13 mouse cellular contexts compared by ENCODE assay signal in the genomic region with DNA sequence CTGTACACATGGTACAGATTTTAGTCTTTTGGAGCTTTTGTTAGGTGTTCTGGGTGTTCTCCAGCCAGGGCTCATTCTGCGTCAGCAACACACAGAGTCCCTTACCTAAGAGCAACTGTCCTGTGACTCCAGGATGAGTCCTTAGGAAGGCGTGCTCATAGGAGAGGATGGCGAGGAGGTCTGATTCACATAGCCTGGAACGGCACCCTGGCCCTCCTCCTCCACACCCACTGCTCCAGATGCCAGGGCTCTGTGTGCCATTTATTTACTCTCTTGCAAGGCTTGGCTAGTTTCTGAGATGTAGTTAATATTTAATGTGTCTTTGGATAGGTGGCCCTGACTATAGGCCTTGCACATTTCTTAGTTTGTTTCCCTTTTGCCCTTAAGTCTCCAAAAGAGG. TPM values are rescaled to one million over a fixed set of nuclear protein-coding genes. Genes with fewer than 3 reads are reported as not detected.
A peak's percentile ranks its signal among the peaks of the same experiment; 100 is the strongest.
DNase-seq lines count a peak whose midpoint lies in the region; ATAC-seq and TF ChIP-seq lines count a peak whose summit lies in the region.
"Had no signal": no experiment of that assay in that cellular context is flagged by ENCODE, and none has a peak within 500 bp of the region (broad histone marks: within the 10 kb centered on the region; RNA-seq: fewer than 3 reads in every experiment).

No protein-coding gene starts in this region.

- TF ChIP-seq POLR2A in thymus, adult 2 months (IDR thresholded peaks at IDR 0.05; ENCODE audit: control insufficient read depth, extremely low read depth, insufficient read depth, low read length, poor library complexity) = no peak

- whole genome bisulfite sequencing in intestine, embryonic 14.5 days = 64% methylated on average over 4 of the region's 4 CpGs
- WGBS in lung, postnatal 0 days = 64% methylated on average over 4 of the region's 4 CpGs
- 91% methylated on average over 4 of the region's 4 CpGs for WGBS in hindbrain, embryonic 16.5 days
- 99% methylated on average over 4 of the region's 4 CpGs for WGBS in thymus, adult 2 months

- H3K27me3 ChIP-seq in intestine, embryonic 14.5 days (replicated peaks; ENCODE audit: control insufficient read depth, insufficient read depth, low read length) = no peaks in the 10 kb centered on the region
- no peaks in the 10 kb centered on the region for H3K27me3 ChIP-seq in lung, postnatal 0 days (replicated peaks; ENCODE audit: insufficient read depth, low read length)
- no peaks in the 10 kb centered on the region for H3K27me3 ChIP-seq in hindbrain, embryonic 16.5 days (replicated peaks; ENCODE audit: control insufficient read depth, insufficient read depth, low read length)
- no peaks in the 10 kb centered on the region for H3K27me3 ChIP-seq in thymus, adult 2 months (ENCODE audit: control insufficient read depth, insufficient read depth, low read length)
- H3K27me3 ChIP-seq: neural tube, embryonic 13.5 days had no signal

- TF ChIP-seq CTCF in lung, postnatal 0 days (IDR thresholded peaks at IDR 0.05) = no peak
- TF ChIP-seq CTCF in thymus, adult 2 months (IDR thresholded peaks at IDR 0.05; ENCODE audit: borderline replicate concordance, control insufficient read depth, extremely low read depth, insufficient read depth, low read length, poor library complexity) = no peak

- H3K4me1 ChIP-seq in intestine, embryonic 14.5 days (replicated peaks; ENCODE audit: control insufficient read depth, insufficient read depth, low read length) = peaks cover 15% of the 10 kb centered on the region
- peaks cover 3% of the 10 kb centered on the region; the same call in 1 of the 2 replicates for H3K4me1 ChIP-seq in lung, postnatal 0 days (ENCODE audit: insufficient read depth, low read depth, low read length)
- H3K4me1 ChIP-seq in hindbrain, embryonic 16.5 days (ENCODE audit: control insufficient read depth, insufficient read depth, low read depth, low read length) = no peaks in the 10 kb centered on the region
- H3K4me1 ChIP-seq in thymus, adult 2 months (replicated peaks; ENCODE audit: control insufficient read depth, insufficient read depth, low read length) = no peaks in the 10 kb centered on the region

- TF ChIP-seq EP300 in lung, postnatal 0 days (IDR thresholded peaks at IDR 0.05) = peak; percentile 67

- H3K9ac ChIP-seq in intestine, embryonic 14.5 days (ENCODE audit: low read length) = peak overlapping the region; percentile 23
- H3K9ac ChIP-seq in lung, postnatal 0 days (replicated peaks; ENCODE audit: low read depth) = peak overlapping the region; percentile 43; the same call in 1 of the 2 replicates
- H3K9ac ChIP-seq in hindbrain, embryonic 16.5 days (ENCODE audit: low read depth, low read length) = no peak overlapping the region
- H3K9ac ChIP-seq: neural tube, embryonic 13.5 days had no signal

- H3K4me3 ChIP-seq in intestine, embryonic 14.5 days (ENCODE audit: low read depth, low read length) = peak overlapping the region; percentile 33
- peak overlapping the region; percentile 44 for H3K4me3 ChIP-seq in lung, postnatal 0 days (ENCODE audit: low read depth, low read length)
- no peak overlapping the region for H3K4me3 ChIP-seq in hindbrain, embryonic 16.5 days (ENCODE audit: low read length)
- no peak overlapping the region for H3K4me3 ChIP-seq in thymus, adult 2 months (ENCODE audit: control insufficient read depth, insufficient read depth, low read length)
- H3K4me3 ChIP-seq: neural tube, embryonic 13.5 days had no signal

- peak overlapping the region; percentile 43 for H3K4me2 ChIP-seq in intestine, embryonic 14.5 days (ENCODE audit: low read length)
- peak overlapping the region; percentile 54 for H3K4me2 ChIP-seq in lung, postnatal 0 days (replicated peaks; ENCODE audit: low read depth, low read length)
- H3K4me2 ChIP-seq in hindbrain, embryonic 16.5 days (ENCODE audit: low read length) = no peak overlapping the region
- H3K4me2 ChIP-seq: neural tube, embryonic 13.5 days had no signal

- ATAC-seq in intestine, embryonic 14.5 days (replicated peaks; ENCODE audit: low FRiP score, low TSS enrichment, low read depth) = peak; percentile 37
- ATAC-seq in lung, postnatal 0 days = peak; percentile 76
- ATAC-seq in hindbrain, embryonic 16.5 days = no peak

- H3K27ac ChIP-seq in intestine, embryonic 14.5 days (ENCODE audit: low read depth) = peak overlapping the region; percentile 62
- H3K27ac ChIP-seq in lung, postnatal 0 days (ENCODE audit: low read length) = peak overlapping the region; percentile 86
- no peak overlapping the region for H3K27ac ChIP-seq in hindbrain, embryonic 16.5 days (ENCODE audit: low read depth, low read length)
- no peak overlapping the region for H3K27ac ChIP-seq in thymus, adult 2 months (ENCODE audit: control insufficient read depth, insufficient read depth, low read length)
- H3K27ac ChIP-seq: neural tube, embryonic 13.5 days had no signal

- DNase-seq in adrenal gland, postnatal 36 days = peak; percentile 45 to 46
- DNase-seq in adrenal gland, postnatal 4 days (ENCODE audit: low spot score in 2 of 2) = no peak
- DNase-seq in intestine, embryonic 14.5 days (ENCODE audit: low spot score) = no peak
- DNase-seq in kidney, postnatal 36 days = peak; percentile 71 to 86
- peak; percentile 88 for DNase-seq in lung, postnatal 0 days (ENCODE audit: low spot score)
- DNase-seq in testis, postnatal 10 days (ENCODE audit: low spot score) = no peak
- no peak for DNase-seq in thymus, adult 2 months
- DNase-seq: B cell, adult 2 months had no signal

- H3K36me3 ChIP-seq in intestine, embryonic 14.5 days (ENCODE audit: control insufficient read depth, insufficient read depth, low read length) = no peaks in the 10 kb centered on the region
- H3K36me3 ChIP-seq in lung, postnatal 0 days (ENCODE audit: insufficient read depth, low read length) = no peaks in the 10 kb centered on the region
- H3K36me3 ChIP-seq in hindbrain, embryonic 16.5 days (ENCODE audit: control insufficient read depth, insufficient read depth, low read length) = no peaks in the 10 kb centered on the region
- H3K36me3 ChIP-seq in thymus, adult 2 months (ENCODE audit: control insufficient read depth, insufficient read depth, low read length) = no peaks in the 10 kb centered on the region
- H3K36me3 ChIP-seq: neural tube, embryonic 13.5 days had no signal

- H3K9me3 ChIP-seq in intestine, embryonic 14.5 days (ENCODE audit: control insufficient read depth, low read length) = no peaks in the 10 kb centered on the region
- H3K9me3 ChIP-seq in lung, postnatal 0 days (ENCODE audit: low read length) = no peaks in the 10 kb centered on the region
- no peaks in the 10 kb centered on the region for H3K9me3 ChIP-seq in hindbrain, embryonic 16.5 days (ENCODE audit: control insufficient read depth, low read length)
- H3K9me3 ChIP-seq: neural tube, embryonic 13.5 days had no signal

RNA-seq across cellular contexts. Expression of gene AA986860, which starts 1.9 kb away (rescaled TPM):
- total RNA-seq in adrenal gland, postnatal 36 days (2021) = 10 to 100 TPM in 1 of 2 experiments, 1 to 10 TPM in 1; 2.7 to 13.1 TPM
- total RNA-seq in adrenal gland, postnatal 4 days (2021) = 1 to 10 TPM; 2.0 to 3.3 TPM
- polyA plus RNA-seq in intestine, embryonic 14.5 days (2014; fragmentation: Nextera tagmentation; extraction: Ambion mirVana) = 55.7 and 61.4 TPM in 2 replicates
- 53.1 and 60.9 TPM in 2 replicates for polyA plus RNA-seq in lung, postnatal 0 days (2015; fragmentation: Nextera tagmentation; extraction: Ambion mirVana)
- 0.41 and 1.0 TPM in 2 replicates for polyA plus RNA-seq in hindbrain, embryonic 16.5 days (2015; fragmentation: Nextera tagmentation; extraction: Ambion mirVana)
- 0.54 and 1.1 TPM in 2 replicates for polyA plus RNA-seq in thymus, adult 2 months (2012; rRNA removed)

RNA-seq across cellular contexts. Expression of gene Pfkfb2, which starts 4.6 kb away (rescaled TPM):
- 10 to 100 TPM; 27.2 to 48.8 TPM for total RNA-seq in adrenal gland, postnatal 36 days (2021)
- 10 to 100 TPM; 26.8 to 27.3 TPM for total RNA-seq in adrenal gland, postnatal 4 days (2021)
- 9.4 and 9.8 TPM in 2 replicates for polyA plus RNA-seq in intestine, embryonic 14.5 days (2014; fragmentation: Nextera tagmentation; extraction: Ambion mirVana)
- 12.8 and 13.5 TPM in 2 replicates for polyA plus RNA-seq in lung, postnatal 0 days (2015; fragmentation: Nextera tagmentation; extraction: Ambion mirVana)
- 17.6 and 21.0 TPM in 2 replicates for polyA plus RNA-seq in hindbrain, embryonic 16.5 days (2015; fragmentation: Nextera tagmentation; extraction: Ambion mirVana)
- polyA plus RNA-seq in thymus, adult 2 months (2012; rRNA removed) = 9.2 and 9.5 TPM in 2 replicates

RNA-seq across cellular contexts. Expression of gene Yod1, which starts 16.5 kb away (rescaled TPM):
- total RNA-seq in adrenal gland, postnatal 36 days (2021) = 10 to 100 TPM in 1 of 2 experiments, 1 to 10 TPM in 1; 7.7 to 18.8 TPM
- total RNA-seq in adrenal gland, postnatal 4 days (2021) = 10 to 100 TPM in 1 of 2 experiments, 1 to 10 TPM in 1; 9.7 to 10.3 TPM
- polyA plus RNA-seq in intestine, embryonic 14.5 days (2014; fragmentation: Nextera tagmentation; extraction: Ambion mirVana) = 7.5 and 8.1 TPM in 2 replicates
- polyA plus RNA-seq in lung, postnatal 0 days (2015; fragmentation: Nextera tagmentation; extraction: Ambion mirVana) = 15.0 and 17.1 TPM in 2 replicates
- 12.4 and 15.2 TPM in 2 replicates for polyA plus RNA-seq in hindbrain, embryonic 16.5 days (2015; fragmentation: Nextera tagmentation; extraction: Ambion mirVana)
- polyA plus RNA-seq in thymus, adult 2 months (2012; rRNA removed) = 3.9 and 4.7 TPM in 2 replicates

RNA-seq across cellular contexts. Expression of gene Gm29427, which starts 18.1 kb away (rescaled TPM):
- not detected for total RNA-seq in adrenal gland, postnatal 36 days (2021)
- total RNA-seq in adrenal gland, postnatal 4 days (2021) = under 1 TPM in 1 of 2 experiments, not detected in 1; 0.17 TPM
- polyA plus RNA-seq in intestine, embryonic 14.5 days (2014; fragmentation: Nextera tagmentation; extraction: Ambion mirVana) = 0.23 TPM in 1 of 2 replicates, not detected in the other
- polyA plus RNA-seq in lung, postnatal 0 days (2015; fragmentation: Nextera tagmentation; extraction: Ambion mirVana) = not detected in 2 replicates
- polyA plus RNA-seq in hindbrain, embryonic 16.5 days (2015; fragmentation: Nextera tagmentation; extraction: Ambion mirVana) = 0.20 TPM in 1 of 2 replicates, not detected in the other
- polyA plus RNA-seq in thymus, adult 2 months (2012; rRNA removed) = 0.09 TPM in 1 of 2 replicates, not detected in the other
- polyA plus RNA-seq: heart, embryonic 16.5 days; large intestine, adult 2 months; limb, embryonic 14.5 days; neural tube, embryonic 13.5 days had no signal

Comparison
In these comparisons a context has a peak if more than half of its experiments do, and no peak if none do; other contexts are left out.
1. DNase-seq: peak in adrenal gland, postnatal 36 days (2 of 2), kidney, postnatal 36 days (2 of 2) and lung, postnatal 0 days (single experiment); none in adrenal gland, postnatal 4 days (0 of 2), intestine, embryonic 14.5 days (single experiment), testis, postnatal 10 days (single experiment) and thymus, adult 2 months (single experiment).
2. H3K27ac ChIP-seq: peak in intestine, embryonic 14.5 days (single experiment) and lung, postnatal 0 days (single experiment); none in hindbrain, embryonic 16.5 days (single experiment) and thymus, adult 2 months (single experiment).
3. H3K4me3 ChIP-seq: peak in intestine, embryonic 14.5 days (single experiment) and lung, postnatal 0 days (single experiment); none in hindbrain, embryonic 16.5 days (single experiment) and thymus, adult 2 months (single experiment).
4. RNA of gene AA986860, which starts 1.9 kb away (polyA plus RNA-seq): 53.1 to 60.9 TPM in lung, postnatal 0 days and 55.7 to 61.4 TPM in intestine, embryonic 14.5 days; 0.41 to 1.0 TPM in hindbrain, embryonic 16.5 days and 0.54 to 1.1 TPM in thymus, adult 2 months; every median in the first group is over 10 times any median in the second.